Mouse (Mus musculus) MEL (cell line): ENCODE measurements at regions not wholly inside any gene's neighbourhood (a gene's known extent, or its start where the extent isn't known, plus 50 kb on each side); places are given as distances from the start of the nearest gene placed in this dataset.

Source experiments
- DNase-seq: peaks from one replicate; pipeline ENCODE4 v3.0.0; 2011; ENCODE audit warnings: low read depth, low spot score
- H3K27ac ChIP-seq: 2 replicates; pipeline ENCODE4 v1.5.1; 2012; ENCODE audit warnings: low read depth, mild to moderate bottlenecking, control low read depth, low read length, moderate library complexity; ENCODE audit not compliant: control insufficient read depth
- H3K27me3 ChIP-seq, 2 experiments: fragments of 150-350 bp in 1 of 2; sonication (generic) in 1 of 2; 2 replicates each; pipeline ENCODE4 v1.6.1; 2012; ENCODE audit warnings: low read length in 2 of 2, mild to moderate bottlenecking in 2 of 2, improper control_type of control experiment in 1 of 2, moderate library complexity in 1 of 2; ENCODE audit not compliant: insufficient read depth in 2 of 2, control insufficient read depth in 1 of 2
- H3K36me3 ChIP-seq, 2 experiments: 2 replicates each; pipeline ENCODE4 v1.6.1; 2012 to 2014; ENCODE audit warnings: low read length in 2 of 2, improper control_type of control experiment in 1 of 2, inconsistent platforms in 1 of 2, mild to moderate bottlenecking in 1 of 2; ENCODE audit not compliant: insufficient read depth in 2 of 2, control insufficient read depth in 1 of 2
- H3K4me1 ChIP-seq, 2 experiments: fragments of 150-350 bp in 1 of 2; sonication (generic) in 1 of 2; 2 replicates each; pipeline ENCODE4 v1.6.1; 2012; ENCODE audit warnings: low read length in 2 of 2, improper control_type of control experiment in 1 of 2, mild to moderate bottlenecking in 1 of 2; ENCODE audit not compliant: insufficient read depth in 2 of 2, control insufficient read depth in 1 of 2
- H3K4me3 ChIP-seq, 2 experiments: fragments of 150-350 bp in 1 of 2; sonication (generic) in 1 of 2; 2 replicates each; pipeline ENCODE4 v1.5.1; 2012; ENCODE audit warnings: low read depth in 2 of 2, low read length in 2 of 2, mild to moderate bottlenecking in 2 of 2, moderate library complexity in 2 of 2, control low read depth in 1 of 2, improper control_type of control experiment in 1 of 2; ENCODE audit not compliant: control insufficient read depth in 1 of 2, insufficient read depth in 1 of 2
- H3K79me2 ChIP-seq: 2 replicates; pipeline ENCODE4 v1.6.1; 2012; ENCODE audit warnings: mild to moderate bottlenecking, low read length, moderate library complexity; ENCODE audit not compliant: control insufficient read depth, poor library complexity, insufficient read depth
- H3K9ac ChIP-seq: 2 replicates; pipeline ENCODE4 v1.6.1; 2012; ENCODE audit warnings: low read depth, mild to moderate bottlenecking, control low read depth, low read length, moderate library complexity; ENCODE audit not compliant: control insufficient read depth, poor library complexity, severe bottlenecking
- H3K9me3 ChIP-seq: fragments of 150-350 bp; sonication (generic); replicated peaks from 2 replicates; pipeline ENCODE4 v1.6.1; 2012; ENCODE audit warnings: mild to moderate bottlenecking, low read length, improper control_type of control experiment, moderate library complexity; ENCODE audit not compliant: insufficient read depth
- BHLHE40 ChIP-seq: IDR thresholded peaks from 2 replicates; pipeline ENCODE4 v1.6.1; 2012; ENCODE audit warnings: low read depth, mild to moderate bottlenecking, inconsistent platforms, low read length, improper control_type of control experiment, borderline replicate concordance
- CHD1 ChIP-seq: IDR thresholded peaks from 2 replicates; pipeline ENCODE4 v1.6.1; 2012; ENCODE audit warnings: low read depth, mild to moderate bottlenecking, inconsistent platforms, low read length, improper control_type of control experiment
- CHD2 ChIP-seq: IDR thresholded peaks from 2 replicates; pipeline ENCODE4 v1.6.1; 2011; ENCODE audit warnings: low read length, improper control_type of control experiment
- GATA1 ChIP-seq: IDR thresholded peaks from 2 replicates; pipeline ENCODE4 v1.6.1; 2011; ENCODE audit warnings: low read depth, low read length, improper control_type of control experiment
- KAT2A ChIP-seq: conservative IDR thresholded peaks from 2 replicates; pipeline ENCODE4 v1.6.1; 2012; ENCODE audit warnings: low read depth, low read length, improper control_type of control experiment, inconsistent platforms
- MAX ChIP-seq: IDR thresholded peaks from 2 replicates; pipeline ENCODE4 v1.6.1; 2011; ENCODE audit warnings: low read length, improper control_type of control experiment
- MAZ ChIP-seq: IDR thresholded peaks from 2 replicates; pipeline ENCODE4 v1.6.1; 2012; ENCODE audit warnings: low read depth, mild to moderate bottlenecking, inconsistent platforms, low read length, improper control_type of control experiment
- MEF2A ChIP-seq: IDR thresholded peaks from 2 replicates; pipeline ENCODE4 v1.6.1; 2014; ENCODE audit warnings: low read depth, mild to moderate bottlenecking, inconsistent platforms, low read length, improper control_type of control experiment; ENCODE audit not compliant: poor library complexity, insufficient replicate concordance, severe bottlenecking; ENCODE audit errors: extremely low read depth
- MXI1 ChIP-seq: IDR thresholded peaks from 2 replicates; pipeline ENCODE4 v1.6.1; 2011; ENCODE audit warnings: mild to moderate bottlenecking, low read depth, low read length, improper control_type of control experiment
- NELFE ChIP-seq: IDR thresholded peaks from 2 replicates; pipeline ENCODE4 v1.6.1; 2011; ENCODE audit warnings: low read depth, low read length, improper control_type of control experiment
- NRF1 ChIP-seq: IDR thresholded peaks from 2 replicates; pipeline ENCODE4 v1.6.1; 2014; ENCODE audit warnings: low read depth, mild to moderate bottlenecking, inconsistent platforms, low read length, improper control_type of control experiment, moderate library complexity; ENCODE audit not compliant: poor library complexity, insufficient read depth, severe bottlenecking
- POLR2AphosphoS5 ChIP-seq: IDR thresholded peaks from 2 replicates; pipeline ENCODE4 v1.6.1; 2012; ENCODE audit warnings: low read depth, borderline replicate concordance, mild to moderate bottlenecking, inconsistent platforms, low read length, moderate library complexity, mixed read lengths
- RCOR1 ChIP-seq: IDR thresholded peaks from 2 replicates; pipeline ENCODE4 v1.6.1; 2012; ENCODE audit warnings: low read depth, mild to moderate bottlenecking, inconsistent platforms, low read length, improper control_type of control experiment
- SIN3A ChIP-seq: IDR thresholded peaks from 2 replicates; pipeline ENCODE4 v1.6.1; 2012; ENCODE audit warnings: low read length, improper control_type of control experiment, inconsistent platforms
- SMC3 ChIP-seq: IDR thresholded peaks from 2 replicates; pipeline ENCODE4 v1.6.1; 2011; ENCODE audit warnings: low read depth, low read length, improper control_type of control experiment
- TAL1 ChIP-seq: IDR thresholded peaks from 2 replicates; pipeline ENCODE4 v1.6.1; 2012; ENCODE audit warnings: mild to moderate bottlenecking, inconsistent platforms, low read length, moderate library complexity, mixed read lengths
- TBP ChIP-seq: IDR thresholded peaks from 2 replicates; pipeline ENCODE4 v1.8.0; 2011; ENCODE audit warnings: low read depth, low read length, improper control_type of control experiment
- TCF12 ChIP-seq: IDR thresholded peaks from 2 replicates; pipeline ENCODE4 v1.6.1; 2014; ENCODE audit warnings: low read depth, mild to moderate bottlenecking, inconsistent platforms, low read length, improper control_type of control experiment, moderate library complexity
- USF1 ChIP-seq: IDR thresholded peaks from 2 replicates; pipeline ENCODE4 v1.6.1; 2014; ENCODE audit warnings: low read depth, mild to moderate bottlenecking, inconsistent platforms, low read length, improper control_type of control experiment, moderate library complexity
- ZC3H11A ChIP-seq: IDR thresholded peaks from 2 replicates; pipeline ENCODE4 v1.6.1; 2012; ENCODE audit warnings: low read depth, mild to moderate bottlenecking, inconsistent platforms, low read length, improper control_type of control experiment
- ZKSCAN1 ChIP-seq: IDR thresholded peaks from 2 replicates; pipeline ENCODE4 v1.6.1; 2012; ENCODE audit warnings: low read depth, mild to moderate bottlenecking, inconsistent platforms, low read length, improper control_type of control experiment, moderate library complexity

DNA sequence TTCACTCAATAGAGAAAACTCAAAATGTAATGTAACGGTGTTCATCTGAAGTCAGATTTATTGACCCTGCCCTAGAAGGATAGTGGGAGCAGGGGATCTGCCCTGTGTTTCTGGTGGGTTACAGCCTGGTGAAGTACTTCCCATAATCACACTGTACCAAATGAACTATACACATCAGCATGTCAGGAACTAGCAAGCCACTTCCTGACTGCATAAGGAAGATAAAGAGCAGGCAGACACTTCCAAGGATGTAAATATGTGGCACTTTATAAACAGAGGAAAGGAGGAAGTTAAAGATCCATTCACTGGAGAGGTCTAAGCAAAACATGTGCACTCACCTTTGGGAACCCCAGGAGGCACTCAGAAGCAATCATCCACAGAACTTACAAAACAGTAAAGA is 501.4 kb upstream of the Dmac1 start:
- Histone ChIP-seq H3K9me3 (no peaks in the 10 kb centered on the region), H3K9ac (no peak overlapping the region), H3K4me3 (no peak overlapping the region), H3K27me3 (no peaks in the 10 kb centered on the region), H3K36me3 (no peaks in the 10 kb centered on the region), H3K4me1 (no peaks in the 10 kb centered on the region), H3K27ac (no peak overlapping the region), H3K79me2 (no peaks in the 10 kb centered on the region)
- DNase-seq, result no peak
- TF ChIP-seq CHD1 (no peak), CHD2 (no peak), NELFE (no peak), ZC3H11A (no peak), USF1 (no peak), MXI1 (no peak), TBP (no peak), KAT2A (no peak), MAX (no peak), SIN3A (no peak), ZKSCAN1 (no peak), POLR2AphosphoS5 (no peak), SMC3 (no peak), NRF1 (no peak), GATA1 (no peak), MAZ (no peak)

DNA sequence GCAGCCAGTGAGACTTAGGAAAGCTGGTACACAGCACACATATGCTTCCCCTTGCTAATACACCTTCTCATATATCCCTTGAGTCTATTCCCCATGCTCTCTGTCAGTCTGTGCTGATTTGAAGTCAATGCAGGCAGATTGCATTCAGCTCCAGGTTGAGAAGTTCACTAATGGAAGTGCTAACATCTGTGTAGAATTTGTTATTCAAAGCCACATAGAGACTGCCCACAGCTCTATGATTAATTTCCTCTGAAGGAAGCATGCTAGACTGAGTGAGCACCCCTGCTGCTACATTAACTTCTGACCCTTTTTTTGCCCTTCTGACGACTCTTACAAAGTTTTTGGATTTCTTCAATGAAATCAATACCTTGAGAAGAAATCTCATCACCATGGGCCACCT is 486.0 kb upstream of the Dmac1 start:
- Histone ChIP-seq H3K4me3 (no peak overlapping the region), H3K36me3 (no peaks in the 10 kb centered on the region), H3K4me1 (no peaks in the 10 kb centered on the region), H3K9me3 (no peaks in the 10 kb centered on the region), H3K27ac (no peak overlapping the region), H3K9ac (no peak overlapping the region), H3K27me3 (no peaks in the 10 kb centered on the region), H3K79me2 (no peaks in the 10 kb centered on the region)
- no peak for DNase-seq
- no peak for TF ChIP-seq BHLHE40
- no peak for TF ChIP-seq TAL1
- TF ChIP-seq RCOR1, result no peak
- TF ChIP-seq MEF2A, result no peak
- TF ChIP-seq TCF12, result no peak
